Mouse (Mus musculus) WW6 (cell line): ENCODE measurements around the gene Foxc2.
A peak's percentile ranks its signal among the peaks of the same experiment; 100 is the strongest.

Source experiments
- DNase-seq: peaks from one replicate; pipeline ENCODE4 v3.0.0-alpha.2; 2013; ENCODE audit warnings: low read depth, low spot score

Foxc2 gene

DNA sequence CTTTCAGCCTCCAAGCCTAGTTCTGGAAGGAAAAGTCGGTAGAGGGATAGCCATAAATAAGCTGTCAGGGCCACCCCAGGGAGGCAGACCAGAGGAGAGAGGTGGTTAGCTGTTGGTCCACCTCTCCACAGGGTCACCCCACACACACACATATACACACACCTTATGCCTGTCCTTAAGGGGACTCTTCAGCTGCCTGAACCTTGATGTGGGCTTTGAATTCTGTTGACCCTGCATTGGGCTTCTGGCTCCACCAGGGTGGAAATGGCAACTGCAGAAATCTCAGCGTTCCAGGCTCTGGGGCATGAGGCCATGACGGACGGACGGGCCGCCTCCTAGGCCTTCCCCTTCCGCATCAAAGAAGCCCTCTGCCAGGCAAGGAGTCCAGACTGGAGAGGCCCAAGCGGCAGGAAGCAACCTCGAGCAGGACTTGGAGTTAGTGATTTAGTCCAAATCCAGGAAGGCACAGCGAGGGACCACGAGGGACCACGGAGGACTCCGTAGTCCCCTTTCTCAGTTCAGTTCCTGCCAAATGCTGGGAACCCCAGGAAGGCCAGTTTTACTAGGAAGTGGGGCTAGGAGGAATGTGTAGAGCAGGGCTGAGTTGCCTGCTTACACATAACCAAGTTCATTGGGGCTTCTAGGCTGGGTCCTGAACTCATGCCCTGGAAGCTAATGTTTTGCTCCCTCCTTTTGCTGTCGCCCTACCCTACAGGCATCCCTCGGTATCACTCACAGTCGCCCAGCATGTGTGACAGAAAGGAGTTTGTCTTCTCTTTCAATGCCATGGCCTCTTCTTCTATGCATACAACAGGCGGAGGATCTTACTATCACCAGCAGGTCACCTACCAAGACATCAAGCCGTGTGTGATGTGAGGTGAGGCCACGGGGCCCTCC lies 29.7 kb upstream of the Foxc2 start:
- DNase-seq, result no peak

DNA sequence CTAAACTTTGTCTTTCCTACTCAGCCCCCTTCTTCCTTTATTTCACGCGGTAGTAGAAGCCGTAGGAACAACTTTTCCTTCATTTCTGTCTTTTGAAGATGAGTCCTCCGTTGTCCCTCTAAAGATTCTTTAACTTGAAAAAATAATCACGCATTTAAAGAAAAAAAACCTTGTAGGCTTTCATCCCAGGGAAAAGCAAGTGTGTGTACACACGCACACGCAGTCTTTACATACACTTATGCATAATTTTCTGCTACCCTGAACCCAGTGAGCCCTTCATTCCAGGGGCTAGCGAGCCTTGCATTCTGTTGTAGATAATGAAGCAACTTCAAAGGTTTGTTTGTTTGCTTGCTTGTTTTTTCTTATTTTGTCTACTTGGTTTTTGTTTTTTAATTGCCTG lies 27.7 kb upstream of the Foxc2 start:
- DNase-seq, result no peak

DNA sequence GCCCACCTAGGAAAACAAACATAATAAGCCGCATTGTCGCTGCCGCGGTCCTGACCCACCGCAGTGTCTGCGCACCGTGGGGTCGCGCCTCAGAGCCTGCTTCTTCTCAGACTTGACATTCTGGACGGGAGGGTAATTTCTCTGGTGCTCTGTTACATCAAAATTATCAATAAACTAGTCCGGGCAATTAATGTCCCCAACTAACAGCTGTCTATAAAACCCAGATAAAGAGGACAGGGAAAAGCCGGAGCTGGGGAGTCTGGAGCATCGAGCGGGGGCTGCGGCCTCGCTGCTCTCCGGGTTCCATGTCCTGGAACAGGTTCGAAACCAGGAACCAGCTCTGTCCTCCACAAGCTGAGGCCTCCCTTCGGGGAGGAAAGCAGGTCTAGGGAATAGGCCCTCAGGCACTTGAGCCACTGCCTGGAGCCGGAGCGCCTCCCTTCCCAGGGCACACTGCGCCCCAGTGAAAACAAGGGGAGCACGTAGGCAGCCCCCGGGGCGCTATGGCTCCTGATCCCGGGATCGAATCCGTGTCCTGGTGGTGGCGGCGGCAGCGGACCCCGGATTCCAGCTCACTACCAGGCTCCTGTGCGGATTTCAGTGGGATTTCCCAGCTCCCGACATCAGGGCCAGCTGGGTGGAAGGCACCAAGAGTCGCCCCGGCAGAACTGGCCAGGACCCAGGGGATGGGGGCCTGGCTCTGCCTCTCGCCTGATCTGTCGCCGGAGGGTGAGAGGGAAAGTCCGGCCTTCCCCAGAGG lies 26.9 kb upstream of the Foxc2 start:
- DNase-seq, result no peak

DNA sequence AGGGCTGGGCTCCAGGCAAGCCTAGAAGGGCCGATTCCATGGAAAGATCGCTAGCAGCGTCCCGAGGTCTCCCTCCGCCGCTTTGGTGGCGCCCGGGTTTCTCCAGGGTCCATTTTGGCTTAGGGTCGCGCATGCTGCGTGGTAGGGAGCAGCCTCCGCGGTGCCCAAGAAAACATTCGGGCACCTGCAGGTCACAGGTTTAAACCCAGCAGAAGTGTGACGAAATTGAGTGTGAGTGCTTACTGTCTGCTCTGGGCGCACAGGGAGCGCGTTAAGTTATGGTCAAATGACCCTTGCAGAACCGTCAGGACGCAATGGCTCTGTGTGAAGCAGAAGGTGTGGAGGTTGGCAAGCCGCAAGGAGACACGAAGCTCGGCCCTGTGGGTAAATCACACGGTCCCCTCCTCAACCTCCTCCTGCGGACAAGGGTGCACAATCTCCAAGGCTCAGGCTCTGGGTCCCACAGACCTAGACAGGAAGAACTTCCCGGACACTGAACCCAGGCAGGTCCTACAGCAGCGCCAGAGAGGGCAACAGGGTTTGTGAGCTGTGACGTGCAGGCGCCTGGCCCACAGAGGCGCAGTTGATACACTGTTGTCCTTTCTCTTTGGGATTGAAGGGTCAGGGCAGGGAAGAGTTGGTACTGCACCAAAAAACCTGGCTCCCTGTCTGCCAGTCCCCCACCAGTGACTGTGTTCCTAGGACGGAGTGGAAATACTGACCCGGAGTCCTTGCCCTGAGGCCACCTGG lies 26.2 kb upstream of the Foxc2 start:
- DNase-seq, result no peak

DNA sequence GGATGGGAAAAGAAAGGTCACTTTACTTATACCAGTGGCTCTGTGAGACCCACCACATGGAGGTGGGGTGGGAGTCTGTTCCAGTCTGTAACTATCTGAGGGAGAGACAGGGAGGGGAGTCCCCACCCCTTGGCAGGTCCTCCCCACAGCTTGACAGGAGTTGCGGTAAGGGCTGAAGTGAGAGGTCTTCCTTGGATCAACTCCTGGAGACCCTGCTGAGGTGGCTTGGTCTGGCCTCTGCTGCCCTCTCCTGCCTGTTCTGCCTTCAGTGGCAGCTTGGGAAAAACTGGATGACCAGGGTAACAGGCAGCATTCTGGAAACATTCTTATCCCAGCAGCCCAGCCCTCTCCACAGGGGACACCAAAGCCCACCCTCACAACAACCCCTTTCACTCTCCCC lies 25.3 kb upstream of the Foxc2 start:
- no peak for DNase-seq

DNA sequence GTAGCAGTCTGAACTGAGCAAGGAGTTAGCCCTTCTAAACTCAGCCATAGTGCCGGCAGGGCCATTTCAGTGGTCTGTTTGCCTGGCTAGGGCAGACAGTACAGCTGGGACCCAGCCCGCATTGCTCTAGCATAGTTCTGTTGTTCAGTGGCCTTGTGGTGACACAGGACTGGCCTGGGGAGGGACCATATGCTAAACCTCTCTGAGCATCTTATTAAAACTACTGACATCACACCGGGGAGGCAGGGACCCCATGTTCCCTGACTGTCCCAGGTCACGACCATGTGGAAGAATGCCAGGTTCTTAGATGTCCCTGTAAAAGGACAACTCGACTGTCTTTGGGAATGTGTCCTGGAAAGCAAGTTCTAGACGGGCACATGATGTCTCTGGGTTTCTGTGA lies 23.8 kb upstream of the Foxc2 start:
- DNase-seq, result no peak

DNA sequence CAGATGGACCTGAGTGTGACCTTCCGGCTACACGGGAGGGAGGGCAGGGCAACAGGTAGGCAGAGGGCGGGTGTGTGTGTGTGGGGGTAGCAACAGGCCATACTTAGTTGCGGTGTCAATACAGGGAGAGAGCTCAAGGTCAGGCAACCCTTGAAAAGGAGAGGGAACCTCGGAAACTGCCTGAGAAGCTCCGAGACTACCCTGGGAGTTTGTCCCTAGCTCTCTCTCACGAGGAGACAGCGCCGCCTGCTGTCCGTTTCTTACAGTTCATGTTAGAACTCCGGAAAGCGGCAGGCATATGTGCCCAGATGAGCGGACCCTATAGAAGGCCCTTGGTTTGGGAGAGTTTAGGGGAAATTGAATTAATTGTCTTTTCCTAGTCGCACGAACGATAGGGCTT lies 23.3 kb upstream of the Foxc2 start:
- no peak for DNase-seq

DNA sequence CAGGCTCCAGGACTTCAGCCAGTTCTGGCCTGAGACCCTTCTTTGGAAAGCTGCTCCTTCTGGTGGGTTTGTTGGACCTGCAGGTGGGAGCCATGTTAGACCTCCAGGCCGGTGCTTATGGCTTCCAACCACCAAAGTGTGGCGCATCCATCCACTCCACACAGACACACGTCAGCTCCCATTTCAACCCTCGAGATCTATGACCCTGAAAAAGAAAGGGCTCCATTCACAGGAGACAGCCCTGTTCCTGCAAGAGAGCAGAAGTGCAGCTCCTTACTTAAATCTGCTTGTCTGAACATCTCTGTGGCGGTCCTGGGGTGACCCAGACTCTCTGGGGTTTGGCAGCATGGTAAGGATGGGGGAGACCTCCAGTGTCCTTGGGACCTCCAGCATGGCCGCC lies 22.5 kb upstream of the Foxc2 start:
- DNase-seq, result no peak

DNA sequence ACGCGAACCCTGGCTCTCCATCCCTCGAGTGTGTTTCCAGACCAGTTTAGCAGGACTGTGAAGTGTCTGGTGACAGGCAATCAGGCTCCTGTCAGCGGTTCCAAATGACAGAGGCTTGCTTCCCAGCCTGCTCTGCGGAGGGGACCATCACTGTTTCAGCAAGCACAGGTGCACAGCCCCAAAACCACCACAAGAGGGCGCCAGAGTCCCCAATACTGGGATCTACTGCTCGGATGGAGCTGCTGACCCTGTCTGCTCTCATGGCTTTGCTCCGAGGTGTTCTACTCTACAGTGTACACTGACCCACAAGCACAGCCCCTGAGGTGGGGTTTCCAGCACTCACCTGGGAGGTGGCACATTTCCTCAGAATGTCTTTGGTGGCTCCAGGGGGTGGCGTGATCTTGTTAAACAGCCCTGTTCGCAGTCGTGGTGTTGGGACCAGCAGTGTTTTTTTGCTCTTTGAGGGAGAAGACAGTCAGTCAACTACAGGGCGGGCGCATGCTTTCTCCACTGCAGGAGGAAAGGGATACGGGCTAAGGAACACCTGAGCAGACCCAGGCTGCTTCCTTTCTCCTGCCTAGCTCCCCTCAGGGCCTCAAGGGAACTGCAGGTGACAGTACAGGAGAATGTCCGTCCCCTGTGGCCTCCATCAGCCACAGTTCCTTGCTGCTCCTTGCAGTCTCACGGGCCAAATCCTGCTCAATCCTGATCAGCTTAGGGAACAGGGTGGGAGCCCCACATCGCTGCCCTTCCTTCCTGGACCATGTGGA lies 11.7 kb upstream of the Foxc2 start:
- DNase-seq, result no peak

DNA sequence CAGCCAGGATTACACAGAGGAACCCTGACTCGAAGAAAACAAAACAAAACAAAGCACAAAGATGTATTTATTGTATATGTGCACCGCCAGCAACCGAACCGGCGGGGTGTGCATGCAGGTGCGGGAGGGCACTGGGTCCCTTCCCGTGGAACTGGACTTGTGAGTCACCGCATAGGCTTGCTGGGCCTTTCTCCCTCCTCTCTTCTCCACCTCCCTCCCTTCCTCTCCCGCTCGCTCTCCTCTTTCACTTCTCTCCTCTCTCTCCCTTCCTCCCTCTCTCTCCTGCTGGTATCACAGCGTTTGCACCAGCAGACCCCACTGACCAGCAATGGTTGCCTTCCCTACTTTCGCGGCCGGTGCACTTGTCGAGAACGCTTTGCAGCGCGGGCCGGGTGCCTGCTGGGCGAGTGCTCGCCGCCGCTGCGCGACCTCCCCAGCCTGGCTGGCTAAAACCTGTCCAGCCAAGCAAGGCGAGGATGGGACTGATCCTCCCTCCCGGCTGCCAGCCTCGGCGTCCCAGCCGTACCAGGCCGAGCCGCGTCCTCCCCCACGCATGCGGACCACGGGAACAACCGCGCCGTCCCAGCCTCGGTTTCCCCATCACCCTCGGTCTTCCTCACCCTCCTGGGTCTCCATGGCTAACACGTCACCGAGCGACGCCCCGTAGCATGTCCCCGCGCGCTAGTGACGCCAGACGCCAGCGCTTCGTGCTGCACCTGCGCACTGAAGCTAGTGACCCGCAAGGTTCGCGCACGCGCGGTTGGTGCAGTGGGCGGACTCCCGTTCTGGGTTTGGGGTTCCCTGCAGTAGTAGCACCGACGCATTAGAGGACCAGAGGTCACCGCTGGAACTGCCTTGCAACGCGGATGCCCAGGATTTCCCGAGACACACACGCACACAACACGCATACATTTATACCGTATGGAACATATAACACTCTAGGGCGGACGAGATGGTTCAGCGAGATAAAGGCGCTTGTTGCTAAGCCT lies 8.0 kb upstream of the Foxc2 start, which contains the start of gene Mthfsd:
Gene Mthfsd, minus strand, starts transcription at position 725 of the 989 bp plus-strand sequence.
- peak; percentile 97 for DNase-seq

DNA sequence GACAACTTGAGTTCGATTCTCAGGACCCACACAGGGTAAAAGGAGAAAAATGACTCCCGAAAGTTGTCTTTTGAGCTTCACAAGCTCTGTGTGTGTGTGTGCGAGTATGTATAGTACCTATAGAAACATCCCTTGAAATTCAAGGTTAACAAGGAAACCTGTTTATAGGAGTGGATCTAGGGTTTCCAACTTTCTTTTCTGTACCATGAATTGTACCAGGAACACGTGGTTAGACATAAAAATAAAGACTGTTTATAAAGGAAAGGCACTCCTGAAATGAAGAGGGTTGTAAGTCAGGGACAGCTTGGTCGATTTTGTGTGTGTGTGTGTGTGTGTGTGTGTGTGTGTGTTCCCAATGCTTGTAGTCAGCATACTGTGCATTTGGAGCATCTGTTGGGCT lies 7.3 kb upstream of the Foxc2 start:
- DNase-seq, result no peak

DNA sequence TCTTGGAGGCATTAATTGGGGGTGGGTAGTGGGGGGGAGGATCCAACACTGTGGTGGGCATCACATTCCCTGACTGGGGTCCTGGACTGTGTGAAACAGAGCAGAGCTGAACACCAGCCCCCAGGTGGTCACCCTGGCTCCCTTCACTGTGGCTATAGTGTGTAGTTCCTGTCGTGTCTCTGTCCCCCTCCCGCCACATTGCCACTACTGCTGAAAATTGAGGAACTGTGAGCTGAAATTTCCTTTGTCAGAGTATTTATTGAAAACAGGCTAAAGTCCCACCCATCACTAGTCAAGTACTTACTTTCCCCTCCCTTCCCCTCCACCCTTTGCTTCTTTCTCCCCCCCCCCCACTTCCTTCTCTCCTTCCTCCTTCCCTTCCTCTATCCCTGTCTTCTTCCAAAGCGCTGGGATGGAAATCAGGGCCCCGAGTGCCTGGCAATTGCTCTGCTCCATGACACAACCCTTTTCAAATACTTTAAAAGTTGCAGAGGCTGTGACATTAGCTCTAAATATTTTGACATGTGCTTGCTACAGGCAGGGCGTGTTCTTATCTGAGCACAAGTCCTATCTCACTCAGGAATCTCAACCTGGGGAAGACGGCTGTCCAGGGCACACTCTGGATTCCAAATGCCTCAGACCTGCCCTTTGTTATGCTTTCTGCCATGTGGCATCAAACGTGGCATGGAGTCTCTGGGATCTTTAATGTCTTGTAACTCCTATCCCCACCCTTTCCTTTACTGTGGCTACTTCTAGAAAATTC lies 4.6 kb upstream of the Foxc2 start:
- no peak for DNase-seq

DNA sequence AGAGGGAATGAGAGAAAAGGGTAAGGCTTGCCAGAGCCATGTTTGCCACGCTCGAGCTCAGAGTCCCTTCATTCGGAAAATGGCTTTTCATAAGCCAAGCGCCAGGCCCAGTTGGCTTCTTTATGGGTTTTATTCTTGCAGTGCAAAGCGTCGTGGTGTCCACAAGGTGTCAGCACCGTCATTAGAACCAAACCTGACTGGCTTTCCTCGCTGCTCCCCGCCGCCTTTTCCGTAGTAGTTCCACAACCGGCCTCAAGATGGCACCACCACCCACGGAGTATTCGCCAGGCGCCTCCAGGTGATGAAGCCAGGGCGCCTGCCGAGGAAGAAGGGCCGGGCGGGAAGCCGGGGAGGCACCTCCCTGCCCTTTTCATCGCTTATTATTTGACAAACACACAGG lies 2.7 kb upstream of the Foxc2 start:
- DNase-seq, result peak; percentile 93

DNA sequence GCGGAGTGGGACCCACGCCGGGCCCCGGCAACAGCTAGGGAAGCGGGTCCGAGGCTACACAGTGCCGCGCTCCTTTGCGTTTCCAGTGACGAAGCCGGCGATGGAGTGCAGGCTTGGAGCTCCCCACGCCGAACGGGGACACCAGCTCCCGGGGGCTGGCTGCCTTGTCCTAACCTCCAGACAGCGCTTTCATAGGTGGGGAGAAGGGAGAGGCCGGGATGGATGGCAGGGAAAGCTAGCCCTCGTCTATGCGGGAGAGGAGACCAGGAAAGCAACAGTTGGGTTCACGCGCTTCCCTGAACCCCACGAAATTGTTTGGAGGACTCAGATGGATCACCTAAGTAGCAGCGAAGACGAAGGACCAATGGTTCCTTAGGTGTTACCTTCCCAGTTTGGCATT lies 835 bp upstream of the Foxc2 start:
- DNase-seq, result no peak

DNA sequence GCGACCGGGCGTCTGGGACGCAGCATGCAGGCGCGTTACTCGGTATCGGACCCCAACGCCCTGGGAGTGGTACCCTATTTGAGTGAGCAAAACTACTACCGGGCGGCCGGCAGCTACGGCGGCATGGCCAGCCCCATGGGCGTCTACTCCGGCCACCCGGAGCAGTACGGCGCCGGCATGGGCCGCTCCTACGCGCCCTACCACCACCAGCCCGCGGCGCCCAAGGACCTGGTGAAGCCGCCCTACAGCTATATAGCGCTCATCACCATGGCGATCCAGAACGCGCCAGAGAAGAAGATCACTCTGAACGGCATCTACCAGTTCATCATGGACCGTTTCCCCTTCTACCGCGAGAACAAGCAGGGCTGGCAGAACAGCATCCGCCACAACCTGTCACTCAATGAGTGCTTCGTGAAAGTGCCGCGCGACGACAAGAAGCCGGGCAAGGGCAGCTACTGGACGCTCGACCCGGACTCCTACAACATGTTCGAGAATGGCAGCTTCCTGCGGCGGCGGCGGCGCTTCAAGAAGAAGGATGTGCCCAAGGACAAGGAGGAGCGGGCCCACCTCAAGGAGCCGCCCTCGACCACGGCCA lies 717 bp downstream of the Foxc2 start:
- no peak for DNase-seq

DNA sequence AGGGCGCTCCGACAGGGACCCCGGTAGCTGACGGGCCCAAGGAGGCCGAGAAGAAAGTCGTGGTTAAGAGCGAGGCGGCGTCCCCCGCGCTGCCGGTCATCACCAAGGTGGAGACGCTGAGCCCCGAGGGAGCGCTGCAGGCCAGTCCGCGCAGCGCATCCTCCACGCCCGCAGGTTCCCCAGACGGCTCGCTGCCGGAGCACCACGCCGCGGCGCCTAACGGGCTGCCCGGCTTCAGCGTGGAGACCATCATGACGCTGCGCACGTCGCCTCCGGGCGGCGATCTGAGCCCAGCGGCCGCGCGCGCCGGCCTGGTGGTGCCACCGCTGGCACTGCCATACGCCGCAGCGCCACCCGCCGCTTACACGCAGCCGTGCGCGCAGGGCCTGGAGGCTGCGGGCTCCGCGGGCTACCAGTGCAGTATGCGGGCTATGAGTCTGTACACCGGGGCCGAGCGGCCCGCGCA lies 1.2 kb downstream of the Foxc2 start:
- DNase-seq, result no peak

DNA sequence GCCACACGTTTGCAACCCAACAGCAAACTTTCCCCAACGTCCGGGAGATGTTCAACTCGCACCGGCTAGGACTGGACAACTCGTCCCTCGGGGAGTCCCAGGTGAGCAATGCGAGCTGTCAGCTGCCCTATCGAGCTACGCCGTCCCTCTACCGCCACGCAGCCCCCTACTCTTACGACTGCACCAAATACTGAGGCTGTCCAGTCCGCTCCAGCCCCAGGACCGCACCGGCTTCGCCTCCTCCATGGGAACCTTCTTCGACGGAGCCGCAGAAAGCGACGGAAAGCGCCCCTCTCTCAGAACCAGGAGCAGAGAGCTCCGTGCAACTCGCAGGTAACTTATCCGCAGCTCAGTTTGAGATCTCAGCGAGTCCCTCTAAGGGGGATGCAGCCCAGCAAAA lies 1.9 kb downstream of the Foxc2 start:
- DNase-seq, result no peak

DNA sequence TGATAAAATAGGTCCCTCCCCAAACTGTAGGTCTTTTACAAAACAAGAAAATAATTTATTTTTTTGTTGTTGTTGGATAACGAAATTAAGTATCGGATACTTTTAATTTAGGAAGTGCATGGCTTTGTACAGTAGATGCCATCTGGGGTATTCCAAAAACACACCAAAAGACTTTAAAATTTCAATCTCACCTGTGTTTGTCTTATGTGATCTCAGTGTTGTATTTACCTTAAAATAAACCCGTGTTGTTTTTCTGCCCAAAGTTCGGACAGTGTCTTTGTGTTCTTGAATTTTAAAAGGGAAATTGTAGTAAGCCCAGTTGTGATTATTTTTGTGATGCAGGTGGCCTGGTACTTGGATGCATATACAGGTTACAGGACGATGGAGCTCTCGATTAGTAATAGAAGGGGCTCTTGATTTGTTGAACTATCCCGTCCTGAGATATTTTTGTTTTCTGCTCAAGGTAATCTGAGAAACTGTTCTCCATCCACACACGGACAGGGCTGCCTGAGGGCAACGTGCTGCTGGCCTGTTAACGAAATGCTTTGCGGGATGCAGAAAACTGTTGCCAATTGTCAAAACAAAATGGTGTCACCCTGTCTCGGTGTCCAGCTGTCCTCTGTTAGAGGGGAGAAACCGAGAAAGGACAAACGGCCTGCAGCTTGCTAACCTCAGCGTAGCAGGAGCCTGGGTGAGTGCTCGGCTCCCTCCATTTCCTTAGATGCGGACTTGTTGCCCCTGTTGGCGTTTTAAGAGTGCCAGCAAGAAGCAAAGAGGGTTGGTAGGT lies 2.9 kb downstream of the Foxc2 start:
- no peak for DNase-seq
